Mouse (Mus musculus): Measurements from ENCODE around the gene Gm44973. TPM values are rescaled to one million over a fixed set of nuclear protein-coding genes. Genes with fewer than 3 reads are reported as not detected.

Gene Gm44973
- polyA plus RNA-seq (2015; fragmentation: Nextera tagmentation; extraction: Ambion mirVana) = 0.89 and 1.3 TPM in 2 replicates

DNA sequence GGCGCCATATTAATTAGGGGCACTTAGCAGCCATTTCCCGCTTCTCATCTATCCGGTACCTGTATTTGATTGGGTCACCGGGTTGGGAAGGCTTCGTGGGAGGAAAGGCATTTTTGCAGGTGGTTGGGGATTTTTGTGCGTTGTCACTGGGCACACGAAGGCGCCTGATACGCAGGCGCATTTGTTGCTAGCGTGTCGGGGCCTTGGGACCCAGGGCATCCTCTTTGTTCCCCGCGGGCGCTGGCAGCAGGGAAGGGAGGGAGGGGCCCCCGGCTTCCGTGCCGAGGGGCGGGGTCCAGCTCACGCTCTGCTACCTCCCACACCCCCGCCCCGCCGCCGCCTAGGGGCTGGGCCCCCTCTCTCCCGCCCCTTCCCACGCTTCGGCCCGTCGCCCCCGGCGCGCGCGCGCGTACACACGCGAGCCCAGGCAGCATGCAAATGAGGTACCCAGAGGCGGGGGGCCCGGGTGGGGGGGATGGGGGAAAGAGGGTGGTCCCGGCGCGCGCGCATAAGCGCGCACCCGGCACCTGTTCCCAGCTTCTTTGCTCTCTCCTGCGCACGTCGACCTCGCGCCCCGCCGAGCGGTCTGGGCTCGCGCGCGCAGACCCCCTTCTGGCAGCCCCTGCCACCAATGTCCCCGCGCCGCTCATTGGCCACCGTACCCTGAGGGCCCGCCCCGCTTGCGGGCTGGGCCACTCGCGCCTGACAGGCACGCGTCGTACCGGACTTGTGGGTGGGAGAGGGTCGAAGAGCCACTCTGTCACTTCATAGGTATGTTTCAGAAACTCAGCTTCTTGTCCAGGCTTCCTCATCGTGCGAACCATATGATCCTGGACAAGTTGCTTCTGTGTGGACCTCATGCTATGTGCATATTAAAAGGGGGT, at the start of gene Gm44973:
Gm44973 (plus strand) TSS at position 379 of the 884 bp plus-strand sequence.
- Histone ChIP-seq H3K27me3 (no peaks in the 10 kb centered on the region), H3K4me1 (replicated peaks) (peaks cover 18% of the 10 kb centered on the region), H3K4me3 (replicated peaks) (peak within 1 kb of the TSS; percentile 71), H3K27ac (peak within 1 kb of the TSS; percentile 98), H3K9ac (replicated peaks) (peak within 1 kb of the TSS; percentile 83), H3K4me2 (replicated peaks) (peak within 1 kb of the TSS; percentile 61), H3K36me3 (peaks cover 33% of the 10 kb centered on the region), H3K9me3 (no peaks in the 10 kb centered on the region)
- WGBS = under 1% methylated on average over 48 of the region's 76 CpGs
- ATAC-seq = peak; percentile 86

DNA sequence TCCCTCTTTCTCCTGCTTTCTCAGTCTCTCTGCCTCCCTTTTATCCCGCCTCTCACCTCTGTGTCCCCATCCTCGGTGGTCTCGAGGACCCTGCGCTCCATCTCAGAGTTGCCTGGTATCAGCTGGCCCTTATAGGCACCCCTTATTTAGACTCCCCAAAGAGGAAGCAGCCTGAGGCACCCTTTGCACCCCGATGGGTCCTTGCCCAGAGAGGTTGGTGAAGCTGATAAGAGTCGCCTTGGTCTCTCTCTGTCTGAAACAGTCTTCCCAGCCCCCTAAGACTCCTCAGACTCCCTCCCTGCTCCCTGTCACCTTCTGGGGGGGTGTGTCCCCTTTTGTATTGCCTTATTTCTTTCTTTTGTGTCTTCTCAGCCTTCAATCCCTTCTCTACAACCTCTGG, 44.2 kb upstream of the Gm44973 start, which contains the start of gene Sbk3:
Sbk3 (minus strand) TSS at position 101 of the 400 bp plus-strand sequence.
- Histone ChIP-seq H3K9ac (replicated peaks) (no peak within 1 kb of the TSS), H3K4me2 (replicated peaks) (no peak within 1 kb of the TSS), H3K27ac (no peak within 1 kb of the TSS), H3K36me3 (no peaks in the 10 kb centered on the region), H3K27me3 (no peaks in the 10 kb centered on the region), H3K4me1 (replicated peaks) (no peaks in the 10 kb centered on the region), H3K4me3 (replicated peaks) (no peak within 1 kb of the TSS), H3K9me3 (no peaks in the 10 kb centered on the region)
- no peak for ATAC-seq
- 41% methylated on average over 6 of the region's 6 CpGs for WGBS

DNA sequence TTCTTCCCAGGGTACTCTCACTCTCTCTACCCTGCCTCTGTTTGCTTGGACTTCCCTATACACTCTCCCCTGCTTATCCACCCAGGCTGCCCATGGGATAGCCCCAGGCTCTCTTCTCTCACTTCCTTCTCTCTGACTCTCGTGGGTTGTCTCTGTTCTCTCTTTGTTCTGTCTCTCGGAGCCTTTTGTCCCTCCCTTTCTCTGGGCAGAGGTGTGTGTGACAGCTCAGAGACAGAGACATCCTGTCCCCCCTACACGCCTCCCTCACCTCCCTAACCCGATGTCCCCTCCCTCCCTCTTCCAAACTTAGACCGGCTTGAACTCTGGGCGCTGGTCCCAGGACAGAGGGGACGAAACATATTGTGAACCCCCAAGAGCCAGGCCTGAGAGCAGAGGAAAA, 43.6 kb upstream of the Gm44973 start:
- no peak overlapping the region for H3K27ac ChIP-seq
- H3K36me3 ChIP-seq = no peaks in the 10 kb centered on the region
- H3K27me3 ChIP-seq = no peaks in the 10 kb centered on the region
- no peak overlapping the region for H3K4me2 ChIP-seq (replicated peaks)
- H3K9me3 ChIP-seq = no peaks in the 10 kb centered on the region
- H3K9ac ChIP-seq (replicated peaks) = no peak overlapping the region
- no peak overlapping the region for H3K4me3 ChIP-seq (replicated peaks)
- WGBS = 25% methylated on average over 7 of the region's 7 CpGs
- no peak for ATAC-seq
- no peaks in the 10 kb centered on the region for H3K4me1 ChIP-seq (replicated peaks)

DNA sequence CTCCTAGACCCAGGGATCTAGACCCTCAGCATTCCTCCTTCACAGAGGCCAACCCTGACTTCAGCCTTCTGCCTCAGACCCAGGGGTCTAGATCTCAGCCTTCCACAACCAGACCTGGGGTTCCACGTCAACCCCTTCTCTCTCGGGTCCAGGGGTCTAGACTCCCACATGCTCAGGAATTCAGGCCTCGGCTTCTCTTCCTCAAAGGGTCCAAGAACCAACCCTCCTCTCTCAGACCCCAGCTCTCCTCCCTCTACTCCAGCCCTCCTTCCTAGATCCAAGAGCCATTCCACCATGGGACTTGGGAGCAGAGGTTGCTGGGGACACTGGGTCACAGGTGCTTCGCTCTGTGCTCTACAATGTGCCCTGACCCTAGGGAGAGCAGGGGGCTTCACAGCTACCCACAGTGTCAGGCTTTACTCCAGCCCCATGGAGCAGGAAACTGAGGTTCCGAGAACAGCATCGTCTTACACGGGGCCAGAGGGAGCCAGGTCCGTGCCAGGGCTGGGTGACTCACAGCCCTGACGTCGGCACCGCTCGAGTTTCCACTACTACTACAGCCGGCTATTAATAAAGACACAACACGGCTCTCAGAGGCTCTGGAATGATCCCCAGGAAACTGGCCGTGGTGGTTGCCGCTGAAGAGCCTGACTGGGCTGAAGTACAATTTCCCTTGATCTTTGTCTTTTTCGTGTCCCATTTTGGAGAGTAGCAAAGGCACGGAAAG, 42.8 kb upstream of the Gm44973 start:
- ATAC-seq = no peak
- Histone ChIP-seq H3K4me1 (replicated peaks) (no peaks in the 10 kb centered on the region), H3K9ac (replicated peaks) (no peak overlapping the region), H3K27ac (no peak overlapping the region), H3K27me3 (no peaks in the 10 kb centered on the region), H3K4me3 (replicated peaks) (no peak overlapping the region), H3K4me2 (replicated peaks) (no peak overlapping the region), H3K36me3 (no peaks in the 10 kb centered on the region), H3K9me3 (no peaks in the 10 kb centered on the region)
- WGBS = 84% methylated on average over 18 of the region's 18 CpGs

- ATAC-seq = no peak
- H3K4me2 ChIP-seq (replicated peaks) = no peak overlapping the region
- WGBS = 69% methylated on average over 4 of the region's 4 CpGs
- no peak overlapping the region for H3K9ac ChIP-seq (replicated peaks)
- no peaks in the 10 kb centered on the region for H3K9me3 ChIP-seq
- H3K36me3 ChIP-seq = no peaks in the 10 kb centered on the region
- H3K4me1 ChIP-seq (replicated peaks) = no peaks in the 10 kb centered on the region
- no peak overlapping the region for H3K27ac ChIP-seq
- no peak overlapping the region for H3K4me3 ChIP-seq (replicated peaks)
- no peaks in the 10 kb centered on the region for H3K27me3 ChIP-seq
Measured at GRCm38 (mm10) chr7:4975455-4975854, 39.8 kb upstream of the Gm44973 start.

DNA sequence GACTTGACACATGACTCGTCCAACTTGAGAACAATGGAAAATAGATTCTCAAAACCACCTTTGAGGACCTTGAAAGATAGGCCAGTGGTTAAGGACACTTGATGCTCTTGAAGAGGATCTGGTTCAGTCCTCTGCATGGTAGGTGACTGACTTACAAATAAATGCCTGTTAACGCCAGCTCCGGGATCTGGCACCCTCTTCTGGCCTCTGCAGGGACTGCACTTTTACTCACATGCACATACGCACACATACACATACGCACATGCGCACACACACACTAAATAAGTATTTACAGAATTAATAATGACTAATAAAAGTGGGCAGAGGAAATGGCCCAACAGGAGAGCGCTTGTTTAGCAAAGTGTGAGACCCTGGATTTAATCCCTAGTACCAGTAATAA, 38.5 kb upstream of the Gm44973 start:
- H3K27me3 ChIP-seq = no peaks in the 10 kb centered on the region
- H3K4me2 ChIP-seq (replicated peaks) = no peak overlapping the region
- H3K4me1 ChIP-seq (replicated peaks) = no peaks in the 10 kb centered on the region
- H3K9me3 ChIP-seq = no peaks in the 10 kb centered on the region
- no peaks in the 10 kb centered on the region for H3K36me3 ChIP-seq
- no peak overlapping the region for H3K27ac ChIP-seq
- 87% methylated on average over 7 of the region's 7 CpGs for WGBS
- ATAC-seq = no peak
- no peak overlapping the region for H3K4me3 ChIP-seq (replicated peaks)
- no peak overlapping the region for H3K9ac ChIP-seq (replicated peaks)

- H3K9ac ChIP-seq (replicated peaks) = no peak overlapping the region
- H3K4me1 ChIP-seq (replicated peaks) = peaks cover 10% of the 10 kb centered on the region
- H3K36me3 ChIP-seq = peaks cover 32% of the 10 kb centered on the region
- H3K27ac ChIP-seq = no peak overlapping the region
- ATAC-seq = no peak
- no peak overlapping the region for H3K4me2 ChIP-seq (replicated peaks)
- 69% methylated on average over 2 of the region's 2 CpGs for WGBS
- no peaks in the 10 kb centered on the region; the same call in 1 of the 2 replicates for H3K27me3 ChIP-seq
- peaks cover 6% of the 10 kb centered on the region; the same call in 1 of the 2 replicates for H3K9me3 ChIP-seq
- H3K4me3 ChIP-seq (replicated peaks) = no peak overlapping the region
Measured at GRCm38 (mm10) chr7:4988250-4988649, 27.0 kb upstream of the Gm44973 start.

DNA sequence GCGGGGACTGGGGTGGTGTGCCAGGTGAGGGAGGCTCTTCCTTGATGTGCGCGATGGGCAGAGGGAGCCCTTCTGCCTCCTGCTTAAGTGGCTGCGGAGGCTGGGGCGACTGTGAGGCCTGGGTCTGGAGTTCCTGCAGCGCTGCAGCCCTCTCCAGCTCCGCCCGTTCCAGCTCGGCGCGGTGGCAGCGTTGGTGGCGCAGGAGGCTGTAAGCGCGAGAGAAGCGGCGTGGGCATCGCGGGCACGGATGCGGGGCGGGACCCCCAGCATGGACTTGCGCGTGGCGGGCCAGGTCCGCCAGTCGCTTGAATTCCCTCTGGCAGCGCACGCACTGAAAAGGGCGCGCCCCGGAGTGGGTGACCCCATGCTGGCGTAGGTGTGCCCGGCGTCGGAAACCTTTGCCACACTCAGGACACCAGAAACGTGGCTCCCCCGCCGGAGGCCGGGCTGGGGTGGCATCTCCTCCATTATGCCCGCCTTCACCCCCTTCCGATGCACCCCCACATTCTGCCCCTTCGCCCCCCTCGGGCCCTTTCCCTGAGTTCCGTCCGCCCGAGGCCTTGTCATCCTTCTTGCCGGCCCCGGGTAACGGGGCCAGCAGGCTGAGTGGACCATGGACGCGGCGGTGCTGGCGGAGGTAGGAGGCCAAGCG, 21.8 kb upstream of the Gm44973 start:
- H3K4me1 ChIP-seq (replicated peaks) = peaks cover 40% of the 10 kb centered on the region
- H3K9ac ChIP-seq (replicated peaks) = peak overlapping the region; percentile 81
- H3K4me2 ChIP-seq (replicated peaks) = peak overlapping the region; percentile 94
- WGBS = 42% methylated on average over 55 of the region's 55 CpGs
- no peak overlapping the region for H3K27ac ChIP-seq
- peaks cover 6% of the 10 kb centered on the region; the same call in 1 of the 2 replicates for H3K9me3 ChIP-seq
- H3K27me3 ChIP-seq = 0 out of 2 replicates have a peak, but pooled peaks cover 9% of the 10 kb centered on the region
- peak overlapping the region; percentile 68 for H3K4me3 ChIP-seq (replicated peaks)
- peaks cover 45% of the 10 kb centered on the region for H3K36me3 ChIP-seq
- no peak for ATAC-seq

- peak overlapping the region; percentile 94 for H3K4me2 ChIP-seq (replicated peaks)
- peaks cover 6% of the 10 kb centered on the region; the same call in 1 of the 2 replicates for H3K9me3 ChIP-seq
- H3K4me1 ChIP-seq (replicated peaks) = peaks cover 40% of the 10 kb centered on the region
- no peak overlapping the region for H3K27ac ChIP-seq
- peaks cover 45% of the 10 kb centered on the region for H3K36me3 ChIP-seq
- 53% methylated on average over 59 of the region's 59 CpGs for WGBS
- ATAC-seq = no peak
- 0 out of 2 replicates have a peak, but pooled peaks cover 9% of the 10 kb centered on the region for H3K27me3 ChIP-seq
- H3K4me3 ChIP-seq (replicated peaks) = peak overlapping the region; percentile 68
- H3K9ac ChIP-seq (replicated peaks) = peak overlapping the region; percentile 81
Measured at GRCm38 (mm10) chr7:4993999-4994788, 21.1 kb upstream of the Gm44973 start.

- Histone ChIP-seq H3K36me3 (peaks cover 42% of the 10 kb centered on the region), H3K27me3 (0 out of 2 replicates have a peak, but pooled peaks cover 9% of the 10 kb centered on the region), H3K4me1 (replicated peaks) (peaks cover 40% of the 10 kb centered on the region), H3K9ac (replicated peaks) (peak overlapping the region; percentile 81), H3K27ac (peak overlapping the region; percentile 87), H3K4me2 (replicated peaks) (peak overlapping the region; percentile 94), H3K9me3 (0 out of 2 replicates have a peak, but pooled peaks cover 3% of the 10 kb centered on the region), H3K4me3 (replicated peaks) (peak overlapping the region; percentile 68)
- ATAC-seq = no peak; the same call in 1 of the 2 replicates
- 5% methylated on average over 19 of the region's 19 CpGs for WGBS
Measured at GRCm38 (mm10) chr7:4995268-4996002, 19.9 kb upstream of the Gm44973 start.

Data from midbrain, embryonic 13.5 days (tissue).